Mouse (Mus musculus) cerebellum, postnatal 36 days (tissue): Measurements from ENCODE around the gene Ptges2.

Experiments
- DNase-seq, 2 experiments: peaks; one replicate each; pipeline ENCODE4 v3.0.0; 2021 to 2022; ENCODE audit warnings: mixed read lengths in 2 of 2

Ptges2 gene

GRCm38 (mm10) chr2:32441550-32441949 lies 45.9 kb downstream of the Ptges2 start:
- DNase-seq: no peak

GRCm38 (mm10) chr2:32445535-32445934 lies 49.8 kb downstream of the Ptges2 start:
- no peak for DNase-seq

- DNase-seq: no peak
Observed at GRCm38 (mm10) chr2:32447264-32447936, 51.7 kb downstream of the Ptges2 start.

- DNase-seq: no peak
Observed at GRCm38 (mm10) chr2:32448480-32448879, 52.8 kb downstream of the Ptges2 start.

- DNase-seq: no peak
Observed at GRCm38 (mm10) chr2:32449761-32450754, 54.4 kb downstream of the Ptges2 start, which contains the start of gene Naif1. Gene Naif1 (plus strand): TSS chr2:32450457.

- DNase-seq: peak; percentile 97 to 99
Observed at GRCm38 (mm10) chr2:32450881-32451844, 55.5 kb downstream of the Ptges2 start, which contains the start of gene Slc25a25. Gene Slc25a25 (minus strand): TSS chr2:32451445.

GRCm38 (mm10) chr2:32451870-32452372 lies 56.2 kb downstream of the Ptges2 start:
- peak; percentile 97 to 98 for DNase-seq

GRCm38 (mm10) chr2:32452441-32452971 lies 56.8 kb downstream of the Ptges2 start:
- peak in 1 of 2 experiments; percentile 38 for DNase-seq

- DNase-seq: no peak
Observed at GRCm38 (mm10) chr2:32453641-32454303, 58.1 kb downstream of the Ptges2 start.

- no peak for DNase-seq
Observed at GRCm38 (mm10) chr2:32454633-32455032, 58.9 kb downstream of the Ptges2 start.

- DNase-seq: no peak
Observed at GRCm38 (mm10) chr2:32455101-32455500, 59.4 kb downstream of the Ptges2 start.
